Mouse (Mus musculus) left cerebral cortex, postnatal 14 days (tissue): ENCODE results near the gene Anks1b. TPM values are rescaled to one million over a fixed set of nuclear protein-coding genes. Genes with fewer than 3 reads are reported as not detected.

ENCODE experiments used
- DNase-seq, 2 experiments: peaks; one replicate each; pipeline ENCODE4 v3.0.0; 2021 to 2022; ENCODE audit warnings: low spot score in 2 of 2, mixed read lengths in 1 of 2
- intact Hi-C: fragments of 180-260 bp; cut with DNase I; formaldehyde crosslinking; loops from one replicate; pipeline ENCODE4 v1.15.1; 2025
- long read RNA-seq, 2 experiments: library from polyadenylated mRNA; stranded (forward); transcript quantifications; one replicate each; pipeline ENCODE4 v2.0.0; 2021
- total RNA-seq, 2 experiments: library from RNA; stranded (reverse); gene quantifications; 2 replicates each; pipeline ENCODE4 v1.2.3; 2021

The Anks1b gene
- total RNA-seq = 100 to 1,000 TPM; 452 to 460 TPM
- long read RNA-seq, experiment 1, partial matches to known transcripts = 1 of 38 reads
- long read RNA-seq, experiment 1, other reads (novel, unspliced or antisense) = 37 of 38 reads
- long read RNA-seq, experiment 2, partial matches to known transcripts = 2 of 34 reads
- long read RNA-seq, experiment 2, other reads (novel, unspliced or antisense) = 32 of 34 reads

- DNase-seq = peak; percentile 70 to 75
- intact Hi-C loops = loop anchor here (5.0 kb wide), 2 partner anchors 104 to 169 kb away; no protein-coding TSS in a partner anchor
Measured at GRCm38 (mm10) chr10:89873146-89873950, at the start of gene Anks1b. Gene Anks1b, plus strand, starts transcription at chr10:89873509.

- intact Hi-C loops = no loop called here
- DNase-seq = peak in 1 of 2 experiments; percentile 19
Measured at GRCm38 (mm10) chr10:89823906-89824305, 49.4 kb upstream of the Anks1b start.

GRCm38 (mm10) chr10:89826896-89827295 is 46.4 kb upstream of the Anks1b start:
- intact Hi-C loops = no loop called here
- DNase-seq = peak in 1 of 2 experiments; percentile 18

- DNase-seq = peak in 1 of 2 experiments; percentile 24
- intact Hi-C loops = no loop called here
Measured at GRCm38 (mm10) chr10:89832334-89832733, 41.0 kb upstream of the Anks1b start.

GRCm38 (mm10) chr10:89833166-89833565 is 40.1 kb upstream of the Anks1b start:
- intact Hi-C loops = no loop called here

GRCm38 (mm10) chr10:89837476-89837875 is 35.8 kb upstream of the Anks1b start:
- intact Hi-C loops = no loop called here
- no peak for DNase-seq

More at GRCm38 (mm10) chr10:89833166-89833565, 40.1 kb upstream of the Anks1b start:
- peak in 1 of 2 experiments; percentile 23 for DNase-seq

GRCm38 (mm10) chr10:89838834-89839233 is 34.5 kb upstream of the Anks1b start:
- intact Hi-C loops = no loop called here
- no peak for DNase-seq

GRCm38 (mm10) chr10:89850951-89851350 is 22.4 kb upstream of the Anks1b start:
- intact Hi-C loops = no loop called here
- DNase-seq = no peak

GRCm38 (mm10) chr10:89855251-89855875 is 17.9 kb upstream of the Anks1b start:
- intact Hi-C loops = no loop called here
- DNase-seq = peak in 1 of 2 experiments; percentile 45

- intact Hi-C loops = no loop called here
- DNase-seq = peak; percentile 61 to 75
Measured at GRCm38 (mm10) chr10:89856286-89856685, 17.0 kb upstream of the Anks1b start.

GRCm38 (mm10) chr10:89868211-89868610 is 5.1 kb upstream of the Anks1b start:
- intact Hi-C loops = no loop called here
- DNase-seq = no peak

GRCm38 (mm10) chr10:89868836-89869235 is 4.5 kb upstream of the Anks1b start:
- intact Hi-C loops = no loop called here
- no peak for DNase-seq

- peak; percentile 66 to 74 for DNase-seq
- intact Hi-C loops = loop anchor here (5.0 kb wide), 2 partner anchors 105 to 170 kb away; no protein-coding TSS in a partner anchor
Measured at GRCm38 (mm10) chr10:89872501-89873145, 686 bp upstream of the Anks1b start.

GRCm38 (mm10) chr10:89874036-89874435 is 727 bp downstream of the Anks1b start:
- intact Hi-C loops = loop anchor here (5.0 kb wide), 2 partner anchors 103 to 168 kb away; no protein-coding TSS in a partner anchor
- DNase-seq = no peak

GRCm38 (mm10) chr10:89883561-89883960 is 10.3 kb downstream of the Anks1b start:
- no peak for DNase-seq
- intact Hi-C loops = no loop called here

GRCm38 (mm10) chr10:89902720-89903337 is 29.5 kb downstream of the Anks1b start:
- DNase-seq = no peak
- intact Hi-C loops = no loop called here

- peak in 1 of 2 experiments; percentile 12 for DNase-seq
- intact Hi-C loops = no loop called here
Measured at GRCm38 (mm10) chr10:89911889-89912288, 38.6 kb downstream of the Anks1b start.

GRCm38 (mm10) chr10:89913174-89913573 is 39.9 kb downstream of the Anks1b start:
- intact Hi-C loops = no loop called here
- DNase-seq = peak; percentile 12 to 18

- no peak for DNase-seq
- intact Hi-C loops = no loop called here
Measured at GRCm38 (mm10) chr10:89917141-89917540, 43.8 kb downstream of the Anks1b start.
